Mouse (Mus musculus): ENCODE measurements around the gene Hs3st4.

The Hs3st4 gene

GRCm38 (mm10) chr7:124358068-124358467 lies 375.4 kb downstream of the Hs3st4 start:
- DNase-seq: no peak

GRCm38 (mm10) chr7:124359836-124360235 lies 377.2 kb downstream of the Hs3st4 start:
- no peak for DNase-seq

GRCm38 (mm10) chr7:124372297-124372696 lies 389.6 kb downstream of the Hs3st4 start:
- no peak for DNase-seq

- DNase-seq: no peak
Observed at GRCm38 (mm10) chr7:124372697-124373096, 390.0 kb downstream of the Hs3st4 start.

- no peak for DNase-seq
Observed at GRCm38 (mm10) chr7:124383489-124383888, 400.8 kb downstream of the Hs3st4 start.

- DNase-seq: no peak
Observed at GRCm38 (mm10) chr7:124399184-124399583, 416.5 kb downstream of the Hs3st4 start.

- no peak for DNase-seq
Observed at GRCm38 (mm10) chr7:124426951-124427350, 444.3 kb downstream of the Hs3st4 start.
